8 mouse cellular contexts compared by ENCODE assay signal in the genomic region with DNA sequence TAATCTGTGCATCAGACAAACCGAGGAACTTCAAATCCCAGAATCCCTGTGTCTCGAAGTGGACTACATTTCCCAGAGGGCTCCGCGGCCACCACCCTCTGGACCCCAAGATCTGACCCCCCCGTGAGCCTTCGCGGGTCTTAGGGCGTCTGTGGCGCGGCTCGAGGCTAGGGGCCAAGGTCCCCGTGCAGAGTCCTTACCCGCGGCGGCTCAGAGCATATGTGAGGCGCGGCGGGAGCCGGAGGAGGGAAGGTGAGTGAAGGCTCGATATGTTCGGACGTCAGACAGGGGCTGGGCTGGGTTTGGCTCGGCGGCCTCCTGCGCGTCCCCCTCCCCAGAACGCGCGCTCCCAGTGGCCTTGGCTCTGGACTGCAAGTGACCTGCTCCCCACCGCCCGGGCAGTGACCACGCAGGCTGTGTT. TPM values are rescaled to one million over a fixed set of nuclear protein-coding genes. Genes with fewer than 3 reads are reported as not detected.
A peak's percentile ranks its signal among the peaks of the same experiment; 100 is the strongest.
DNase-seq lines count a peak whose midpoint lies in the region; ATAC-seq and TF ChIP-seq lines count a peak whose summit lies in the region.

A gene (plus strand): TSS at position 107 of the 421 bp plus-strand sequence.

- no peaks in the 10 kb centered on the region for H3K27me3 ChIP-seq in ES-Bruce4 (ENCODE audit: control insufficient read depth, insufficient read depth, low read length, poor library complexity, severe bottlenecking)
- no peaks in the 10 kb centered on the region for H3K27me3 ChIP-seq in forebrain, embryonic 11.5 days (ENCODE audit: control insufficient read depth, insufficient read depth, low read length)
- H3K27me3 ChIP-seq in heart, embryonic 14.5 days (ENCODE audit: control insufficient read depth, insufficient read depth, low read length), result no peaks in the 10 kb centered on the region
- H3K27me3 ChIP-seq in neural tube, embryonic 11.5 days (ENCODE audit: control insufficient read depth, insufficient read depth, low read length), result no peaks in the 10 kb centered on the region

- TF ChIP-seq CTCF in ES-Bruce4 (IDR thresholded peaks at IDR 0.05; ENCODE audit: low read depth, low read length), result no peak

- H3K4me3 ChIP-seq in ES-Bruce4 (ENCODE audit: low read depth, low read length), result peak within 1 kb of the TSS; percentile 92
- H3K4me3 ChIP-seq in brown adipose tissue, adult 24 weeks (ENCODE audit: insufficient read depth, low read depth, low read length), result peak within 1 kb of the TSS; percentile 90
- H3K4me3 ChIP-seq in forebrain, embryonic 11.5 days (ENCODE audit: low read depth, low read length), result peak within 1 kb of the TSS; percentile 61
- peak within 1 kb of the TSS; percentile 84 to 85 for H3K4me3 ChIP-seq in heart, embryonic 14.5 days (ENCODE audit: control insufficient read depth in 1 of 2, insufficient read depth in 1 of 2, low read depth in 1 of 2, low read length in 2 of 2)
- peak within 1 kb of the TSS; percentile 52 for H3K4me3 ChIP-seq in neural tube, embryonic 11.5 days (ENCODE audit: low read depth, low read length)

- H3K36me3 ChIP-seq in ES-Bruce4 (ENCODE audit: control insufficient read depth, insufficient read depth, low read length, poor library complexity, severe bottlenecking), result no peaks in the 10 kb centered on the region
- H3K36me3 ChIP-seq in forebrain, embryonic 11.5 days (ENCODE audit: control insufficient read depth, insufficient read depth, low read length), result no peaks in the 10 kb centered on the region
- H3K36me3 ChIP-seq in heart, embryonic 14.5 days (ENCODE audit: control insufficient read depth, insufficient read depth, low read length), result peaks cover 30% of the 10 kb centered on the region
- no peaks in the 10 kb centered on the region; the same call in 1 of the 2 replicates for H3K36me3 ChIP-seq in neural tube, embryonic 11.5 days (ENCODE audit: control insufficient read depth, insufficient read depth, low read length)

- H3K9me3 ChIP-seq in ES-Bruce4 (replicated peaks; ENCODE audit: control insufficient read depth, insufficient read depth, low read length, poor library complexity, severe bottlenecking), result no peaks in the 10 kb centered on the region
- H3K9me3 ChIP-seq in forebrain, embryonic 11.5 days (ENCODE audit: control insufficient read depth, low read length), result no peaks in the 10 kb centered on the region
- no peaks in the 10 kb centered on the region for H3K9me3 ChIP-seq in heart, embryonic 14.5 days (ENCODE audit: control insufficient read depth, low read length)
- no peaks in the 10 kb centered on the region for H3K9me3 ChIP-seq in neural tube, embryonic 11.5 days (ENCODE audit: control insufficient read depth, low read length)

- no peak for TF ChIP-seq POLR2A in ES-Bruce4 (IDR thresholded peaks at IDR 0.05; ENCODE audit: insufficient read depth, low read length)

- peak within 1 kb of the TSS; percentile 42 for H3K9ac ChIP-seq in ES-Bruce4 (ENCODE audit: low read depth, poor library complexity, severe bottlenecking)
- peak within 1 kb of the TSS; percentile 74 for H3K9ac ChIP-seq in forebrain, embryonic 11.5 days (ENCODE audit: low read length)
- peak within 1 kb of the TSS; percentile 86 for H3K9ac ChIP-seq in heart, embryonic 14.5 days (ENCODE audit: low read length)
- peak within 1 kb of the TSS; percentile 58 for H3K9ac ChIP-seq in neural tube, embryonic 11.5 days (ENCODE audit: low read length)

- no peak for TF ChIP-seq EP300 in ES-Bruce4 (IDR thresholded peaks at IDR 0.05; ENCODE audit: insufficient read depth, low read depth, low read length)

- peak; percentile 86 for DNase-seq in forebrain, embryonic 11.5 days (ENCODE audit: low spot score)
- peak; percentile 90 for DNase-seq in kidney, postnatal 10 days
- peak; percentile 50 for DNase-seq in liver
- peak; percentile 80 for DNase-seq in neural tube, embryonic 11.5 days (ENCODE audit: low spot score)
- peak; percentile 63 for DNase-seq in urinary bladder, postnatal 14 days (ENCODE audit: low spot score)

- H3K4me2 ChIP-seq in forebrain, embryonic 11.5 days (ENCODE audit: low read depth, low read length, severe bottlenecking), result peak within 1 kb of the TSS; percentile 62
- H3K4me2 ChIP-seq in heart, embryonic 14.5 days (ENCODE audit: low read length), result peak within 1 kb of the TSS; percentile 89
- peak within 1 kb of the TSS; percentile 68 for H3K4me2 ChIP-seq in neural tube, embryonic 11.5 days (ENCODE audit: low read depth)

- peak; percentile 92 for ATAC-seq in forebrain, embryonic 11.5 days (replicated peaks; ENCODE audit: low FRiP score)
- ATAC-seq in heart, embryonic 14.5 days (ENCODE audit: insufficient number of reproducible peaks, insufficient read depth, low FRiP score, low read depth), result peak; percentile 87
- ATAC-seq in neural tube, embryonic 11.5 days (ENCODE audit: insufficient read depth, low FRiP score, low TSS enrichment), result peak; percentile 90

- peaks cover 2% of the 10 kb centered on the region for H3K4me1 ChIP-seq in ES-Bruce4 (ENCODE audit: control insufficient read depth, insufficient read depth, low read length)
- no peaks in the 10 kb centered on the region for H3K4me1 ChIP-seq in brown adipose tissue, adult 24 weeks (ENCODE audit: control insufficient read depth, insufficient read depth, insufficient read length, low read length)
- H3K4me1 ChIP-seq in forebrain, embryonic 11.5 days (replicated peaks; ENCODE audit: control insufficient read depth, insufficient read depth, low read length), result peaks cover 2% of the 10 kb centered on the region; the same call in 1 of the 2 replicates
- peaks cover 5 to 6% of the 10 kb centered on the region in 2 experiments; a peak in 2 of 4 replicates for H3K4me1 ChIP-seq in heart, embryonic 14.5 days (ENCODE audit: control insufficient read depth in 2 of 2, insufficient read depth in 2 of 2, low read length in 2 of 2)
- no peaks in the 10 kb centered on the region for H3K4me1 ChIP-seq in neural tube, embryonic 11.5 days (ENCODE audit: control insufficient read depth, insufficient read depth, low read length)

- WGBS in forebrain, embryonic 11.5 days, result under 1% methylated on average over 32 of the region's 32 CpGs
- WGBS in heart, embryonic 14.5 days, result under 1% methylated on average over 32 of the region's 32 CpGs
- WGBS in neural tube, embryonic 11.5 days, result 1% methylated on average over 32 of the region's 32 CpGs

- H3K27ac ChIP-seq in ES-Bruce4 (ENCODE audit: insufficient read depth, low read length), result no peak within 1 kb of the TSS
- H3K27ac ChIP-seq in brown adipose tissue, adult 24 weeks (replicated peaks; ENCODE audit: low read depth, low read length), result no peak within 1 kb of the TSS
- no peak within 1 kb of the TSS for H3K27ac ChIP-seq in forebrain, embryonic 11.5 days (ENCODE audit: low read depth, low read length)
- peak within 1 kb of the TSS; percentile 50 to 53; a peak in 2 of 4 replicates for H3K27ac ChIP-seq in heart, embryonic 14.5 days (replicated peaks in 1 of 2; ENCODE audit: control insufficient read depth in 1 of 2, insufficient read depth in 1 of 2, low read depth in 2 of 2, low read length in 2 of 2)
- no peak within 1 kb of the TSS for H3K27ac ChIP-seq in neural tube, embryonic 11.5 days (ENCODE audit: low read depth, low read length)

RNA-seq across cellular contexts. Expression of the gene that starts here (rescaled TPM):
- 3.5 and 3.9 TPM in 2 replicates for polyA plus RNA-seq in ES-Bruce4 (2011; ENCODE audit: insufficient read depth, insufficient read length, low read depth, missing spikeins)
- 1.6 and 2.6 TPM in 2 replicates for polyA plus RNA-seq in brown adipose tissue, adult 24 weeks (2012; ENCODE audit: insufficient read depth, insufficient read length, missing spikeins)
- 9.7 and 11.6 TPM in 2 replicates for polyA plus RNA-seq in forebrain, embryonic 11.5 days (2014; fragmentation: Nextera tagmentation; extraction: Ambion mirVana)
- polyA plus RNA-seq in heart, embryonic 14.5 days (2014; fragmentation: Nextera tagmentation; extraction: Ambion mirVana), result 4.9 and 5.0 TPM in 2 replicates
- polyA plus RNA-seq in neural tube, embryonic 11.5 days (2014; fragmentation: Nextera tagmentation; extraction: Ambion mirVana), result 8.6 and 9.9 TPM in 2 replicates

Comparison
In these comparisons a context has a peak if more than half of its experiments do, and no peak if none do; other contexts are left out.
1. H3K27ac ChIP-seq: peak in heart, embryonic 14.5 days (2 of 2); none in ES-Bruce4 (single experiment), brown adipose tissue, adult 24 weeks (single experiment), forebrain, embryonic 11.5 days (single experiment) and neural tube, embryonic 11.5 days (single experiment).
2. Peak in every context shown above with its lines, with median percentiles within 50 percentile points of each other: H3K4me3 ChIP-seq, H3K9ac ChIP-seq, ATAC-seq, DNase-seq and H3K4me2 ChIP-seq.